Mouse (Mus musculus) cortical plate, adult 2 months (tissue): ENCODE measurements around the gene Ypel2. TPM values are rescaled to one million over a fixed set of nuclear protein-coding genes. Genes with fewer than 3 reads are reported as not detected.

Experiments
- H3K27ac ChIP-seq: fragments of 200-500 bp; 2 replicates; pipeline ENCODE4 v1.5.1; 2012; ENCODE audit warnings: low read length, control low read depth, inconsistent platforms; ENCODE audit not compliant: insufficient read depth
- H3K4me1 ChIP-seq: fragments of 200-500 bp; 2 replicates; pipeline ENCODE4 v1.6.1; 2011; ENCODE audit warnings: low read length; ENCODE audit not compliant: control insufficient read depth, insufficient read depth
- H3K4me3 ChIP-seq: fragments of 200-500 bp; 2 replicates; pipeline ENCODE4 v1.5.1; 2011; ENCODE audit warnings: mild to moderate bottlenecking, low read length, control low read depth; ENCODE audit not compliant: insufficient read depth
- CTCF ChIP-seq: fragments of 200-500 bp; IDR thresholded peaks from 2 replicates; pipeline ENCODE4 v1.5.1; 2011; ENCODE audit warnings: mild to moderate bottlenecking, control low read depth, low read length; ENCODE audit not compliant: insufficient read depth; ENCODE audit errors: extremely low read depth
- POLR2A ChIP-seq: fragments of 200-500 bp; IDR thresholded peaks from 2 replicates; pipeline ENCODE4 v1.6.1; 2011; ENCODE audit warnings: mild to moderate bottlenecking, low read length, control low read depth; ENCODE audit not compliant: insufficient read depth; ENCODE audit errors: extremely low read depth
- polyA plus RNA-seq: library from polyadenylated mRNA; depleted of rRNA; stranded (reverse); fragments of >200 nt; gene quantifications from 2 replicates; pipeline ENCODE4 v1.2.3, GENCODE M21; 2012

The Ypel2 gene
- polyA plus RNA-seq, 1 experiment = 32.6 TPM

GRCm38 (mm10) chr11:86981229-86981791, 12.2 kb downstream of the Ypel2 start:
- no peak overlapping the region for H3K4me3 ChIP-seq
- TF ChIP-seq POLR2A = no peak
- TF ChIP-seq CTCF = no peak
- peaks cover 2% of the 10 kb centered on the region; the same call in 1 of the 2 replicates for H3K4me1 ChIP-seq
- no peak overlapping the region for H3K27ac ChIP-seq

GRCm38 (mm10) chr11:86980526-86980925, 13.0 kb downstream of the Ypel2 start:
- Histone ChIP-seq H3K4me3 (no peak overlapping the region), H3K4me1 (peaks cover 2% of the 10 kb centered on the region; the same call in 1 of the 2 replicates), H3K27ac (no peak overlapping the region)
- TF ChIP-seq POLR2A (no peak), CTCF (no peak)

- TF ChIP-seq CTCF (no peak), POLR2A (no peak)
- no peak overlapping the region for H3K4me3 ChIP-seq
- no peak overlapping the region for H3K27ac ChIP-seq
- no peaks in the 10 kb centered on the region; the same call in 1 of the 2 replicates for H3K4me1 ChIP-seq
Observed at GRCm38 (mm10) chr11:86979799-86980198, 13.7 kb downstream of the Ypel2 start.

GRCm38 (mm10) chr11:86977242-86977641, 16.3 kb downstream of the Ypel2 start:
- peaks cover 10% of the 10 kb centered on the region for H3K4me1 ChIP-seq
- H3K27ac ChIP-seq = no peak overlapping the region
- TF ChIP-seq POLR2A = no peak
- no peak for TF ChIP-seq CTCF
- no peak overlapping the region for H3K4me3 ChIP-seq

- no peak overlapping the region for H3K27ac ChIP-seq
- no peak overlapping the region for H3K4me3 ChIP-seq
- TF ChIP-seq CTCF = no peak
- no peak for TF ChIP-seq POLR2A
Observed at GRCm38 (mm10) chr11:86974401-86974800, 19.1 kb downstream of the Ypel2 start.

GRCm38 (mm10) chr11:86973255-86973654, 20.3 kb downstream of the Ypel2 start:
- H3K27ac ChIP-seq = no peak overlapping the region
- TF ChIP-seq POLR2A (no peak), CTCF (no peak)
- H3K4me1 ChIP-seq = peaks cover 12% of the 10 kb centered on the region
- no peak overlapping the region for H3K4me3 ChIP-seq

More at GRCm38 (mm10) chr11:86974401-86974800, 19.1 kb downstream of the Ypel2 start:
- H3K4me1 ChIP-seq = peaks cover 12% of the 10 kb centered on the region

- no peak for TF ChIP-seq POLR2A
- no peak for TF ChIP-seq CTCF
- peaks cover 14% of the 10 kb centered on the region for H3K4me1 ChIP-seq
- no peak overlapping the region for H3K4me3 ChIP-seq
- no peak overlapping the region for H3K27ac ChIP-seq
Observed at GRCm38 (mm10) chr11:86971057-86971753, 22.3 kb downstream of the Ypel2 start.

- TF ChIP-seq POLR2A = no peak
- TF ChIP-seq CTCF = no peak
- no peak overlapping the region for H3K4me3 ChIP-seq
- H3K4me1 ChIP-seq = peaks cover 9% of the 10 kb centered on the region
- H3K27ac ChIP-seq = no peak overlapping the region
Observed at GRCm38 (mm10) chr11:86969041-86969821, 24.3 kb downstream of the Ypel2 start.

GRCm38 (mm10) chr11:86967506-86967905, 26.0 kb downstream of the Ypel2 start:
- H3K4me3 ChIP-seq = no peak overlapping the region
- H3K27ac ChIP-seq = no peak overlapping the region
- TF ChIP-seq CTCF (no peak), POLR2A (no peak)

GRCm38 (mm10) chr11:86966696-86967095, 26.8 kb downstream of the Ypel2 start:
- Histone ChIP-seq H3K4me1 (peaks cover 19% of the 10 kb centered on the region), H3K4me3 (no peak overlapping the region), H3K27ac (no peak overlapping the region)
- no peak for TF ChIP-seq CTCF
- no peak for TF ChIP-seq POLR2A

More at GRCm38 (mm10) chr11:86967506-86967905, 26.0 kb downstream of the Ypel2 start:
- peaks cover 16% of the 10 kb centered on the region for H3K4me1 ChIP-seq
